Mouse (Mus musculus) midbrain, postnatal 0 days (tissue): ENCODE data around the gene Plekhh3. TPM values are rescaled to one million over a fixed set of nuclear protein-coding genes. Genes with fewer than 3 reads are reported as not detected.

Experiments used
- ATAC-seq: fragments of 200-750 bp; cut with Nextera tagmentation; 2 replicates; pipeline ENCODE4 v1.8.0; 2017; ENCODE audit warnings: moderate number of reproducible peaks, mild to moderate bottlenecking, moderate TSS enrichment, moderate library complexity; ENCODE audit not compliant: low FRiP score
- DNase-seq: peaks from one replicate; pipeline ENCODE4 v3.0.0-alpha.2; 2015; ENCODE audit warnings: low spot score
- H3K27ac ChIP-seq: fragments of 300-500 bp; sonication (generic); 2 replicates; pipeline ENCODE4 v1.5.1; 2014; ENCODE audit warnings: low read depth, mild to moderate bottlenecking, low read length, mixed read lengths
- H3K27me3 ChIP-seq: fragments of 300-500 bp; sonication (generic); 2 replicates; pipeline ENCODE4 v1.6.1; 2014; ENCODE audit warnings: low read length, control low read depth, mixed read lengths; ENCODE audit not compliant: insufficient read depth
- H3K36me3 ChIP-seq: fragments of 300-500 bp; sonication (generic); 2 replicates; pipeline ENCODE4 v1.6.1; 2014; ENCODE audit warnings: low read length, control low read depth, mixed read lengths; ENCODE audit not compliant: insufficient read depth
- H3K4me1 ChIP-seq: fragments of 300-500 bp; sonication (generic); 2 replicates; pipeline ENCODE4 v1.6.1; 2014; ENCODE audit warnings: mild to moderate bottlenecking, control low read depth, antibody characterized with exemption, low read length, mixed read lengths; ENCODE audit not compliant: insufficient read depth
- H3K4me2 ChIP-seq: fragments of 300-500 bp; sonication (generic); 2 replicates; pipeline ENCODE4 v1.6.1; 2014; ENCODE audit warnings: low read depth, mild to moderate bottlenecking, low read length, mixed read lengths; ENCODE audit not compliant: poor library complexity, severe bottlenecking
- H3K4me3 ChIP-seq: fragments of 300-500 bp; sonication (generic); 2 replicates; pipeline ENCODE4 v1.5.1; 2014; ENCODE audit warnings: low read depth, mild to moderate bottlenecking, low read length, moderate library complexity
- H3K9ac ChIP-seq: fragments of 300-500 bp; sonication (generic); replicated peaks from 2 replicates; pipeline ENCODE4 v1.6.1; 2014; ENCODE audit warnings: mild to moderate bottlenecking, low read length, moderate library complexity, mixed read lengths; ENCODE audit not compliant: poor library complexity, severe bottlenecking
- H3K9me3 ChIP-seq: fragments of 300-500 bp; sonication (generic); 2 replicates; pipeline ENCODE4 v1.6.1; 2016; ENCODE audit warnings: low read length, control low read depth
- CTCF ChIP-seq: IDR thresholded peaks from 2 replicates; pipeline ENCODE4 v1.5.1; 2016; ENCODE audit warnings: antibody characterized with exemption, mild to moderate bottlenecking
- WGBS: fragments of 180-500 bp; shearing (Covaris S2); extraction: QIAGEN DNeasy Blood & Tissue Kit; methylation state at CpG from one replicate; pipeline ENCODE4 v1.1.7; 2014; 5-methylcytosine and 5-hydroxymethylcytosine counted together
- polyA plus RNA-seq: library from polyadenylated mRNA; unstranded; fragments of >200 nt; fragmentation: Nextera tagmentation; extraction: Ambion mirVana; gene quantifications from 2 replicates; pipeline ENCODE4 v1.2.1, GENCODE M21; 2015
- total RNA-seq: library from RNA; depleted of rRNA; stranded (reverse); fragments of >200 nt; gene quantifications from 2 replicates; pipeline ENCODE4 v1.2.3, GENCODE M21; 2014

The Plekhh3 gene
- total and polyA plus RNA-seq, 2 experiments from 2014 or later, result 5.8 to 23.4 TPM

GRCm38 (mm10) chr11:101170354-101170810, 769 bp downstream of the Plekhh3 start, which contains the start of gene Cntnap1:
Cntnap1 (plus strand) TSS chr11:101170523.
- Histone ChIP-seq H3K4me1 (peaks cover 27% of the 10 kb centered on the region), H3K9ac (peak within 1 kb of the TSS; percentile 64), H3K4me3 (peak within 1 kb of the TSS; percentile 65), H3K36me3 (peaks cover 20% of the 10 kb centered on the region), H3K4me2 (peak within 1 kb of the TSS; percentile 91), H3K27ac (peak within 1 kb of the TSS; percentile 74), H3K27me3 (peaks cover 33% of the 10 kb centered on the region), H3K9me3 (no peaks in the 10 kb centered on the region)
- DNase-seq (peak; percentile 37), ATAC-seq (no peak)
- 0% methylated on average over 30 of the region's 35 CpGs for WGBS
- TF ChIP-seq CTCF, result no peak

GRCm38 (mm10) chr11:101169301-101170107, 1.6 kb downstream of the Plekhh3 start:
- H3K9ac ChIP-seq, result 0 out of 2 replicates have a peak overlapping the region, but pooled peaks have one; percentile 14

GRCm38 (mm10) chr11:101168301-101168980, 2.7 kb downstream of the Plekhh3 start:
- DNase-seq (no peak), ATAC-seq (no peak)
- no peak overlapping the region for H3K9ac ChIP-seq
- WGBS, result 71% methylated on average over 18 of the region's 18 CpGs
- H3K4me1 ChIP-seq, result peaks cover 18% of the 10 kb centered on the region; the same call in 1 of the 2 replicates
- H3K27me3 ChIP-seq, result peaks cover 45% of the 10 kb centered on the region
- peaks cover 31% of the 10 kb centered on the region for H3K36me3 ChIP-seq
- H3K4me2 ChIP-seq, result peak overlapping the region; percentile 91; the same call in 1 of the 2 replicates
- no peak overlapping the region for H3K4me3 ChIP-seq
- no peak overlapping the region for H3K27ac ChIP-seq
- H3K9me3 ChIP-seq, result no peaks in the 10 kb centered on the region
- no peak for TF ChIP-seq CTCF

More at GRCm38 (mm10) chr11:101169301-101170107, 1.6 kb downstream of the Plekhh3 start:
- Histone ChIP-seq H3K9me3 (no peaks in the 10 kb centered on the region), H3K27ac (no peak overlapping the region), H3K4me3 (peak overlapping the region; percentile 65), H3K27me3 (peaks cover 42% of the 10 kb centered on the region), H3K4me2 (peak overlapping the region; percentile 91), H3K4me1 (peaks cover 23% of the 10 kb centered on the region), H3K36me3 (peaks cover 26% of the 10 kb centered on the region)
- DNase-seq (no peak), ATAC-seq (no peak)
- TF ChIP-seq CTCF, result no peak
- 16% methylated on average over 17 of the region's 17 CpGs for WGBS

GRCm38 (mm10) chr11:101167963-101168300, 3.2 kb downstream of the Plekhh3 start:
- no peak overlapping the region for H3K27ac ChIP-seq
- ATAC-seq (no peak), DNase-seq (no peak)
- no peak overlapping the region for H3K4me2 ChIP-seq
- H3K36me3 ChIP-seq, result peaks cover 31% of the 10 kb centered on the region
- H3K4me1 ChIP-seq, result peaks cover 15% of the 10 kb centered on the region; the same call in 1 of the 2 replicates
- WGBS, result 58% methylated on average over 8 of the region's 8 CpGs
- H3K4me3 ChIP-seq, result no peak overlapping the region
- H3K27me3 ChIP-seq, result peaks cover 48% of the 10 kb centered on the region
- no peak overlapping the region for H3K9ac ChIP-seq
- H3K9me3 ChIP-seq, result no peaks in the 10 kb centered on the region
- no peak for TF ChIP-seq CTCF

- Histone ChIP-seq H3K27me3 (peaks cover 48% of the 10 kb centered on the region), H3K4me3 (no peak overlapping the region), H3K36me3 (peaks cover 31% of the 10 kb centered on the region), H3K9me3 (no peaks in the 10 kb centered on the region), H3K9ac (no peak overlapping the region), H3K4me1 (peaks cover 13% of the 10 kb centered on the region; the same call in 1 of the 2 replicates), H3K27ac (no peak overlapping the region), H3K4me2 (no peak overlapping the region)
- ATAC-seq (no peak), DNase-seq (no peak)
- no peak for TF ChIP-seq CTCF
- 61% methylated on average over 19 of the region's 19 CpGs for WGBS
Measured at GRCm38 (mm10) chr11:101167211-101167962, 3.8 kb downstream of the Plekhh3 start.
